Mouse (Mus musculus) gastrocnemius, adult 2 months (tissue): ENCODE data around the gene Espl1. TPM values are rescaled to one million over a fixed set of nuclear protein-coding genes. Genes with fewer than 3 reads are reported as not detected.

ENCODE experiments used
- DNase-seq: peaks from one replicate; pipeline ENCODE4 v3.0.0; 2022
- H3K27ac ChIP-seq: fragments of 200-600 bp; 2 replicates; pipeline ENCODE4 v1.8.1; 2022; ENCODE audit warnings: mild to moderate bottlenecking
- H3K4me3 ChIP-seq: fragments of 200-600 bp; 2 replicates; pipeline ENCODE4 v1.8.1; 2022; ENCODE audit warnings: mild to moderate bottlenecking, moderate library complexity
- CTCF ChIP-seq: fragments of 200-600 bp; IDR thresholded peaks from 2 replicates; pipeline ENCODE4 v1.8.1; 2022; ENCODE audit warnings: antibody characterized with exemption, mild to moderate bottlenecking, moderate library complexity
- intact Hi-C: fragments of 180-260 bp; cut with DNase I; formaldehyde crosslinking; loops from one replicate; pipeline ENCODE4 v1.15.1; 2025
- total RNA-seq, 2 experiments: library from RNA; stranded (reverse); gene quantifications; 2 replicates each; pipeline ENCODE4 v1.2.3; 2021

The Espl1 gene
- total RNA-seq, 2 experiments from 2014 or later, result 0.06 to 0.31 TPM

DNA sequence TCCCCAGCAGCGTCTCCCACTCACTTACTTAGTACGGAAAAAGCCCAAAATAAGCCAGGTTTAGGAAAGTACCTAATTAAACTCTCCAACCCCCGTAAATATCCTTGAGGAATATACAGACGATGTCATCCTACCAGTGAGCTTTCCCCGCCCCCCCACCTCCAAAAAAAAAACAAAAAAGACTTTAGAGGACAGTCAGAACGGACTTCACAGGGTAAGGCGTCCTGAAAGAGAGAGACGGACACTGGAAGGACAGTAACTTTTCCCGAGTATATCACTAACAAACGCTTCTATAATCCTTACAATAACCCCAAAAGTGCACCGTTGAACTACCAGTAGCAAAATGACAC is 54.9 kb downstream of the Espl1 start:
- Histone ChIP-seq H3K4me3 (peak overlapping the region; percentile 81), H3K27ac (peak overlapping the region; percentile 93)
- TF ChIP-seq CTCF, result no peak
- intact Hi-C loops, result no loop called here
- DNase-seq, result no peak

DNA sequence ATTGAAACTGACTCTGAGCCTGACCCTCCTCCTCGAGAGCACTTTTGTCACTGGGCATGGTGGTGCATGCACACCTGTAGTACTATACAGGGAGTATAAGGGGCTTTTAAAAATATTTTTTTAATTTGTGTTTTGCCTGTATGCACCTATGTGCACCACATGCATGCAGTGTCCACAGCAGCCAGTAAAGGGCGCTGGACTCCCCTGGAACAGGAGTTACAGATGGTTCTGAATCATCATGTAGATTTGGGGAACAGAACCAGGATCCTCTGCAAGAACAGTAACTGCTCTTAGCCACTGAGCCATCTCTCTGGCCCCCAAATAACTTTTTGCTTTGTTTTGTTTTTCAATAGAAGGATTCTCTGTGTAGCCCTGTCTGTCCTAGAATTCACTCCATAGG is 56.1 kb downstream of the Espl1 start:
- intact Hi-C loops, result no loop called here
- no peak overlapping the region for H3K4me3 ChIP-seq
- TF ChIP-seq CTCF, result peak; percentile 14; the same call in 1 of the 2 replicates
- H3K27ac ChIP-seq, result no peak overlapping the region
- no peak for DNase-seq

DNA sequence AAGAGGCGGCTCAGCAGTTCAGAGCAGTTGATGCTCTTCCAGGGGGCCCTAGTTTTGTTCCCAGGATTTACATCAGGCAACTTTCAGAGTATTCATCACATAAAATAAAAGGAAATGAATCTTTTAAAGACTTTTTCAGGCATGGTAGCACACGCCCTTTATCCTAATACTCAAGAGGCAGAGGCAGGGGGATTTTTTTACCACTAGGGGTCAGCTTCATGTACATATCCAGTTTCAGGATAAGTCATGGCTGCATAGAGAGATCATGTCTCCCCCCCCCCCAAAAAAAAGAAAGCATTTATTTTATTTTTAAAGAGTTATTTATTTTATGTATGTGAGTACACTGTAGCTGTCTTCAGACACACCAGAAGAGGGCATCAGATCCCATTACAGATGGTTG is 57.9 kb downstream of the Espl1 start:
- DNase-seq, result no peak
- Histone ChIP-seq H3K4me3 (no peak overlapping the region), H3K27ac (no peak overlapping the region)
- TF ChIP-seq CTCF, result peak; percentile 4; the same call in 1 of the 2 replicates
- intact Hi-C loops, result no loop called here

DNA sequence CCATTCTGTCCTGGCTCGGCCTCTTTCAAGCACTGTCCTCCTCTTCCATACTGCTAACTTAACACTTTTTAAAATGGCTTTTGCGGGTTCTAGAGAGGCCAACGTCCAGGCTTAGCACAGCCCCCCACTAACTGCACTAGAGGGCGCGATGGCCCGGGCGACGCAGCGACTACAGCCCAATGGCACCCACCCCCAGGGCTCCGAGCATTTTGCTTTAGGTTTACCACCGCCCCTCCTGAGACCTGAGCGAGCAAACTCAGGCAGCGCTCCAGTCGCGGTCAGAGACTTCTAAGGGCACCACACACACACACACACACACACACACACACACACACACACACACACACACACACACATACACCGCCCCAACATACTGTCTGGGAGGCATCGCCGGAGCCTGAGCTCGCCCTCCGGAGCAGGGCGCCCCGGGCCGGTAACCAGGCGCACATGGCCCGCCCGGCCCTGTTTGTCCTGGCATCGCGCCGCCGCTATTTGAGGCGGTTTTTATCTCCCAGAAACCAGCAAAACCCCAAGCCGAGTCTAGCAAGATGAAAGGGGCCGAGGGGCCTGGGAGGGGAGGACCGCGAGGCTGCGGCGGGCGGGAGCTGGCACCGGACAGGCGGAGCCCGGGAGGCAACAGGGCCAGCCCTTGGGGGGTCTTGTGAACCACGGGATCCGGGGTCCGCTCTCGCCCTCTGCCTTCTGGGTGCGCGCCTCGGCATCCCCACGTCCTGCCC is 59.2 kb downstream of the Espl1 start:
- TF ChIP-seq CTCF, result peak; percentile 56
- peak; percentile 70 for DNase-seq
- Histone ChIP-seq H3K27ac (peak overlapping the region; percentile 76), H3K4me3 (peak overlapping the region; percentile 83)
- intact Hi-C loops, result no loop called here

DNA sequence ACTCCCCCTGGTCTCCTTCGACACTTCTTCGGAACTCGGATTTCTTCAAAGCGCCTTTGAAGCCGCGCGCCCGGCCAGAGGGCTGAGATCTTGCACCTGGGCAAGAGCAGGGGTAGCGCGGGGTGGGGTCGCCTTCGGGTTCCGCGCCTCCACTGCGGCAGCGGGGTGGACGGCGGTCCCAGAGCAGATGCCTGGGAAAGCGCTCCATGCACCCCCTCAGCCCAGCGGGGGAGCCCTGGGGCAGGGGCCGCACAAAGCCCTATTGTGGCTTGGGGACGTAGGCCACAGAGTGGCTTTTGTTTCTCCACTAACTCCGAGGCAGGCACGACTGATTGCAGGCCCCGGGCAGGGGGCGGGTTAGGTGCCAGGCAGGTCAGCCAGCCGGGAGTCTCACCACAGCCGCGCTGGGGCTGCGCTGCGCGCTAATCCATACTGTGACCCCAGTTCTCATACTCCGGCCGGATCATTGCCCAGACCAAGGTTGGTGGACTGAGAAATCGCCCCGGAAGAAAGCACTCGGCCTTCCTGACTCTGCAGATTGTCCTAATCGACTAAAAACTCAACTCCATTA is 59.9 kb downstream of the Espl1 start:
- TF ChIP-seq CTCF, result no peak
- intact Hi-C loops, result no loop called here
- Histone ChIP-seq H3K27ac (peak overlapping the region; percentile 76), H3K4me3 (peak overlapping the region; percentile 83)
- no peak for DNase-seq

DNA sequence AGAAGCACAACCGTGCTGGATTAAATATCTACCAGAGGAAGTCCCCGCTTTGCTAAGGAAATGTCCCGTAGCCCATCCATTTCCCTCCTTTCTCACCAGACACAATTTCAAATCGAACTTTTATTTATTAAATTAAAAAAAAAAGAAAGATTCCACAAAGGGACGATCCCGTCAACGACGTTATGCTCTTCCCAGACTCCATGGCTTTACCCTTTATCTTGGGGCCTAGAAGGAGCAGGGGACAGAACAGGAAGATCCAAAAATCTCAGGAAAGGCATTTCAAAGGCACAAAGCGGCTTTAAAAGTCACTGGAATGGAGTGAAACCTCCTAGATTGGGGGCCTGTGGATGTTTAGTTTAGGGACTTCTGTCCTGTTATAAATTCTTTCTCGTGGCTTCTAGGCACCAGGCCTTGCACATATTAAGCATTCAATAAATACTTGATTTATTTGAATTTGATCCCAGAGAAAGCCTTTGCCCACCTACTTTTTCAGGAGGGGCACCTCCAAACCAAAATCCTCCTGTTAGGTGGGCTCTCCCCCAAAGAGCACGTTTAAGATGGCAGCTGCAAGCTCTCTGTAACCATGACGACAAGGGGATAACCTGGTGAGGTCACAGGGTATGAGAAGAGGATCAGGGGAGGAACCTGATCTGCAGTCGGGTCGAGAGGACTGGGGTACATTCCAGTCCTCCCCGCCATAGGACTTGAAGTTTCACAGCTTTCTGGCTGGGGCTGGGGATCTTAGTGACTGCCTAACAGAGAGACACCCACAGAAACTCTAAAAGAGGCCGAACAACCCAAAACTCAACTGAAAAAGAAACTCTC is 60.6 kb downstream of the Espl1 start:
- Histone ChIP-seq H3K4me3 (no peak overlapping the region), H3K27ac (no peak overlapping the region; the same call in 1 of the 2 replicates)
- no peak for TF ChIP-seq CTCF
- DNase-seq, result no peak
- intact Hi-C loops, result no loop called here

DNA sequence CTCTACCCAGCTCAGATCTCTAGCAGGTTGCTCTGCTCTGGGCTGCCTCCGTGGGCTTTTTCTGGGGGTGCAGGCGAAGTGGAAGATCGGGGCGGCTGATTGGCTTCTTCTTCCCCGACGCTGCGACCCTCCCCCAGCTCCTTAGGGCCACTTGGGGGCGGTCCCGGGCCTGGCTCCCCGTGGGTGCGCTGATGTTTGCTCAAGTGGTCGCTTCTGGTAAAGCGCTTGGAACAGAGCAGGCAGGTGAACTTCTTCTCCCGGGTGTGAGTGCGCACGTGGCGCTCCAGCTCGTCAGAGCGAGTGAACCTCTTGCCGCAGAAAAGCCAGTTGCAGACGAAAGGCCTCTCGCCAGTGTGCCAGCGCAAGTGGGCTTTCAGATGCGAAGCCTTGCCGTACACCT is 62.1 kb downstream of the Espl1 start:
- Histone ChIP-seq H3K27ac (no peak overlapping the region), H3K4me3 (no peak overlapping the region)
- intact Hi-C loops, result no loop called here
- no peak for TF ChIP-seq CTCF
- no peak for DNase-seq

DNA sequence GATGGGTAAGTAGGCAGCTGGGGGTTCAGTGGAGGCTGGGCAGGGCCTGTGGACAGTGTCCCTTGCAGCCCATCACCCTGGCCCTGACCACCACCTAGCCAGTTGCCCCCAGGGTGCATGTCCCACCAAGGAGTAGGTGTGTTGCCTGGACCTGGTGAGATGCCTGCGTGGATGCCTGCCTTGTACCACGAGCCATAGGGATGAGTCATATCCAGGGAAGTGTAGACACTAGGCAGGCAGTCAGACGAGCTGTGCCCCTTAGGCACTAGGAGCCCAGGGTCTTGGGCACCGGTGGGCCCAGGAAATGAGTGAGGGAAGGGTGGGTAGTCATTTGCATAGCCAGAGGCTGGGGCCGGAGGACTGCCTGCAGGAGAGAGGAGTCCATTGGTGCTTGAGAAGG is 62.8 kb downstream of the Espl1 start:
- intact Hi-C loops, result no loop called here
- TF ChIP-seq CTCF, result no peak
- DNase-seq, result no peak

DNA sequence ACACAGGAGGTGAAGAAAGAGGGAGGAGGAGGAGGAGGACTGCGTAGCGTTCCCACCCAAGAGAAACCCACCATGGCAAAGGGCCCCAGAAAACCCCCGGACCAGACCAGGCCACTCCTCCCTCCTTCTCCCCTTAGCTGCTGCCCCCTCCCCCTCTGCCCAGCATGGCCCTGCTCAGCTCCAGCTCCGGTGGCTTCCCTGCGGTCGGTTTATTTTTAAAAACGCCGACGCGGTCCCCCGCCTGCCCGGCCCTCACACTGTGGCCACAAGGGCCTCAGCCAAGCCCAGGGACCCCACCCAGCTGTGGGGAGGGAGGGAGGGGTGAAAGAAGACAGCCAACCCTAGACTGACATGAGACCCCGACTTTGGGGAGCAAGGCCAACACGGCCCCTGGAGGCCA is 66.6 kb downstream of the Espl1 start:
- intact Hi-C loops, result no loop called here
- Histone ChIP-seq H3K27ac (peak overlapping the region; percentile 78), H3K4me3 (peak overlapping the region; percentile 54)
- no peak for TF ChIP-seq CTCF
- DNase-seq, result peak; percentile 69

More for the DNA sequence above, 62.8 kb downstream of the Espl1 start:
- Histone ChIP-seq H3K4me3 (no peak overlapping the region), H3K27ac (no peak overlapping the region)

DNA sequence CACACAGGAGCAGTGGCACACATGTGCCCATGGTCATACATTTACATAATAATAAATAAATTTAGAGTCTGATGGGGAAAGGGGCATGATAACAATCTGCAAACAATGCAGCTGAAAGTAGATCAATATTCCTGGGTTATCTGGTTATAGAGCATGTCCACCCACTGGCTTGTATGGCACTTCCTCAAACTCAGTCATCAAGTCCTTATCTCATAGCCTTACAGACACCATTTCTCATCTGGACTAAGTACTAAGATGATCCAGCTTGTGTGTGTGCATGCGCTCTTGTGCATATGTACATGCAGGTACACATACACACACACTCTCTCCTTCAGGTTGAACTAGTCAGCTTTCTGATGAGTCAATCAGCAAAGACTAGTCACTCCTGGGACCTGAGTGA is 68.6 kb downstream of the Espl1 start:
- no peak for TF ChIP-seq CTCF
- Histone ChIP-seq H3K27ac (no peak overlapping the region), H3K4me3 (no peak overlapping the region)
- no peak for DNase-seq
- intact Hi-C loops, result no loop called here

DNA sequence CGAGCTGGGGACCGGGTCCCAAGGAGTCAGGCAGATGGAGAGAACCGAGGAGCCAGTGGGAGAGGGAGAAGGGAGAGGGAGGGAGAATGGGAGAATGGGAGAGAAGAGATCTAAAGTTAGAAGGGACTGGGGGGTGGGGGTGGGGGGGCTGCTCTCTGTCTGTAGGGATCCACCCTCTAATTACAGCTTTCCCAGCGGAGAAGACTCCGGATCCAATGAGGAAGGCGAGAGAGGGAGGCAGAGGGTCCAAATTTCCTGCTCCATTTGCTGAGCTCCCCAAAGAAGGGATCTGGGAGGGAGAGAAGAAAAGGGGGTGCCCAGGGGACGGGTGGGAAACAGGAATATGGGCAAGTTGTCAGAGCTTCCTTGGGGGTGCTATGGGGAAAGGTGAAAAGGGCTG is 70.2 kb downstream of the Espl1 start:
- no peak for DNase-seq
- no peak for TF ChIP-seq CTCF
- intact Hi-C loops, result no loop called here
- Histone ChIP-seq H3K4me3 (no peak overlapping the region), H3K27ac (no peak overlapping the region)

DNA sequence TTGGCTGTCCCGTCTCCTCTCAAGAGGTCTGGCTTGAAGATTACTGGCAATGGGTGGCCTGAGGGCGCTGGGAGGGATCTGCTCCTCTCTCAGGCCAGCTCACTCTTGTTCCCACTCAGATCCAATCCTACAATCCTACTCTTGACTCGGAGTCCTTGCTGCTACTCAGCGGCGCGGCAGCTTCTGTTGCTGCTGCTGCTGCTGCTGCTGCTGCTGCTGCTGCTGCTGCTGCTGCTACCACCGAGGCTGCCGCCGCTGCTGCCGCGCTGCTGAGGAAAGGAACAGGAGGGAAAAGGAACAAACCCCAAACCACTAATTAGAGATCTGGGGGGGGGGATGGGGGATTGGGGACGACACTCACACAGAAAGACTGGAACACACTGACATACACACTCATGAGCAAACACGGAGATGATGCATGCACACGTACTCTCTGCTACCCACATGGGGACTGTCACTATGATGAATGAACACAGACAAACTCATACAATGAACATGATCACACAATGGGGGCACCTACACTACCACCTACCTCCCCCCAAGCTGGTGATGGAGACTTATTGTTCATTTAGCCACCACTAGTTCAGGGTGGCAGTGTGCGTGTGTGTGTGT is 70.8 kb downstream of the Espl1 start, which contains the start of gene Sp7:
Gene Sp7 (minus strand): TSS at position 450 of the 612 bp plus-strand sequence.
- no peak for DNase-seq
- no peak for TF ChIP-seq CTCF
- Histone ChIP-seq H3K27ac (no peak within 1 kb of the TSS), H3K4me3 (no peak within 1 kb of the TSS)
- intact Hi-C loops, result no loop called here

DNA sequence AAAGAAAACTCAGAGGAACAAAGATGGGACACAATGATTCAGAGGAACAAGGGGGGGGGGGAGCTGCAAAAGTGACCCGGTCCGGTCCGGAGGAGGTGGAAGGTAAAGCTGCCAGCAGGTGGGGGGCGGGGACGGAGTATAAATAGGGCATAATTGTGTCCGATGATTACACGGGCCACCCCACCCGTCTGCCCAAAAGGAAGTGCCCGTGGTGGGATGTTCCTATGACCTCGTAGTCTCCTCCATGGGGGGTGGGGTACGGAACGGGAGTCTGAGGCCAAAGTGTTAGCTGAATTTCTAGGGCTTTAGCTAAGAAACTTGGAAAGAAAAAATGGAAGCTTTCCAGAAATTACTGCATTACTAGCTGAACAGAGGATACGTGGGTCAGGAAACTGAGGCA is 73.9 kb downstream of the Espl1 start:
- intact Hi-C loops, result no loop called here
- no peak for DNase-seq
- H3K4me3 ChIP-seq, result no peak overlapping the region
- no peak overlapping the region for H3K27ac ChIP-seq
- no peak for TF ChIP-seq CTCF
